Mouse (Mus musculus) bone marrow macrophage, adult 2 months (primary cell): ENCODE results near the gene Tex9. TPM values are rescaled to one million over a fixed set of nuclear protein-coding genes. Genes with fewer than 3 reads are reported as not detected.
A peak's percentile ranks its signal among the peaks of the same experiment; 100 is the strongest.

Experiments
- H3K27ac ChIP-seq: 2 replicates; pipeline ENCODE4 v1.5.1; 2012; ENCODE audit warnings: low read depth, low read length; ENCODE audit not compliant: insufficient read depth
- H3K4me1 ChIP-seq: 2 replicates; pipeline ENCODE4 v1.6.1; 2012; ENCODE audit warnings: low read length; ENCODE audit not compliant: control insufficient read depth, insufficient read depth
- H3K4me3 ChIP-seq: 2 replicates; pipeline ENCODE4 v1.5.1; 2012; ENCODE audit warnings: mild to moderate bottlenecking, low read length, moderate library complexity; ENCODE audit not compliant: insufficient read depth
- CTCF ChIP-seq: IDR thresholded peaks from 2 replicates; pipeline ENCODE4 v1.5.1; 2012; ENCODE audit warnings: low read depth, mild to moderate bottlenecking, low read length, moderate library complexity
- POLR2A ChIP-seq: IDR thresholded peaks from 2 replicates; pipeline ENCODE4 v1.6.1; 2012; ENCODE audit warnings: mild to moderate bottlenecking, low read depth, low read length, borderline replicate concordance
- polyA plus RNA-seq: library from polyadenylated mRNA; stranded (reverse); fragments of >200 nt; gene quantifications from 2 replicates; pipeline ENCODE4 v1.2.4, GENCODE M21; 2012; ENCODE audit not compliant: missing spikeins, insufficient read depth, insufficient read length

The Tex9 gene
- polyA plus RNA-seq, 1 experiment = 6.2 TPM

DNA sequence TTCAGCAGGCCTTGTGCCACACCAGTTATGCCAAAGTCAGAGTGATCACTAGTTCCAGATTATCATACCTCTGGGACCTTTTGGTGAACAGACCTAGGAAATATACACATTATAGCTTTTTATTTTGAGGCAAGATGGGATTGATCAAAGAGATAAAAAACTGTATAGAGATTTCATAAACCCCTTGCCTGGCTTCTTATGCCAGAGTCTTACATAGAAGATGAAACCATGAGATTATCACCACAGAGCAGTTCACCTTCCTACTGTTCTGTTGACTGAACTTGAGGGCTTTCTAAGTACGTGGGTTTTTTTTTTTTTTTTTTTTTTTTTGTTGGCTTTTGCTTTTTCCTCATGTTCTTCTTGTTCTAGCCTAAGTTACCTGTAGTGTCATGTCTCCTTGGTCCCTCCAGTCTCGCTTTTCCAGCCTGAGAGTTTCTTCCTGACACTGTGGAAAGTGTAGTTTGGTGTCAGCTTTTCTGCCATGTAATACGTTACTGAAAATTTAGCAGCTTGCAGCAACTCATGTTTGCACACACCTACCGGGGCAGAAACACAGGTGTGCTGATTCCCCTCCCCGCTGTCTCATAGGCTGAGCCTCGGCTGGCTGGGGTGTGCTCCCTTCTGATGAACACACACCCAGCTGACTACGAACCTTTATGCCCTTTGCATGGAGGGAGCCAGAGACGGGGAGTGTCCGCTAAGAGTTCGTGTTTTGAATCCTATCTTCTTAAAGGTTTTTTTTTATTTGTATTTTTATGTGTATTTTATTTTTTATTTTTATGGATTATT is 49.9 kb downstream of the Tex9 start:
- H3K4me1 ChIP-seq = peaks cover 4% of the 10 kb centered on the region
- H3K4me3 ChIP-seq = no peak overlapping the region
- no peak overlapping the region for H3K27ac ChIP-seq
- TF ChIP-seq POLR2A (no peak), CTCF (no peak)

GRCm38 (mm10) chr9:72440948-72441926 is 50.8 kb downstream of the Tex9 start:
- Histone ChIP-seq H3K27ac (no peak overlapping the region), H3K4me3 (no peak overlapping the region), H3K4me1 (peaks cover 4% of the 10 kb centered on the region)
- TF ChIP-seq POLR2A = no peak
- no peak for TF ChIP-seq CTCF

DNA sequence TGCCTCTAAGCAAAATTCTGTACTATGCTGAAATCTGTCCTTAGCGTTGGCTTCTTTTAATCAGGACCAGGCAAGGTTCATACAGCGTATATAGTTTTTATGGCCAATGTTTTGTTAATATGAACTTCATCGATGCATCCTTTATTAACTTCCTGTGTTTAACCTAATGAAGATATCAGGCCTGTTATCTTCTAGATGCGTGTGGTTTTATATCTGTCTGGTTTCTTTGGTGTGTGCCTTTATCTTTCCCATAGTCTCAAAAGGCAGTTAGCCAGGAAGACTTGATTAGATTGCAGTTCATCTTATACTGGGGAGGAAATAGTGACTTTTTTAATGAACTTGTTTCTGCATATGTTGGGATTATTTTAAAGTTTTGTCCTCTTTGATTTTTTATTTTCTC is 51.7 kb downstream of the Tex9 start:
- TF ChIP-seq POLR2A = no peak
- no peak for TF ChIP-seq CTCF
- H3K27ac ChIP-seq = no peak overlapping the region
- peaks cover 4% of the 10 kb centered on the region for H3K4me1 ChIP-seq
- H3K4me3 ChIP-seq = no peak overlapping the region

DNA sequence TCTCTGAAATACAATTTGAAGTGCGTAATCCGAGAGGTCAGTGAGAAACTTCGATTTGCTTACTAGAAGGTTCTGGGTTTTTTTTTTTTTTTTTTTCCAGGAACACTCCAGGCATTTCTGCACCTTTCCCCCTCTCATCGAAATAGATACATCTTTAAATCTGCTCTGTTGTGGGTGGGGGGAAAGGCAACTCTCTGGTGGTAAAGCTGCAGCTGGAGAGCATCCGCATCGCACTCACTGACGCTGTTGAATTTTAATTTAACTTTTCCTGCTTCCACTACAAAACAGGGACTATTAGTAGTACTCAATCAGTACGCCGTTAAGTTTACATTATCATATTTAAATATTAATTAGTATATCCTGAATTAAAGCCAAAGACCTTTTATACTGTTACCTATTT is 53.3 kb downstream of the Tex9 start:
- Histone ChIP-seq H3K4me1 (peaks cover 4% of the 10 kb centered on the region), H3K27ac (no peak overlapping the region), H3K4me3 (peak overlapping the region; percentile 77)
- TF ChIP-seq CTCF (no peak), POLR2A (no peak)

GRCm38 (mm10) chr9:72437822-72438701 is 54.0 kb downstream of the Tex9 start, which contains the start of gene Mns1:
Mns1 (plus strand) TSS chr9:72438011.
- H3K27ac ChIP-seq = no peak within 1 kb of the TSS
- H3K4me3 ChIP-seq = peak within 1 kb of the TSS; percentile 77
- no peak for TF ChIP-seq POLR2A
- no peak for TF ChIP-seq CTCF
- peaks cover 4% of the 10 kb centered on the region for H3K4me1 ChIP-seq

DNA sequence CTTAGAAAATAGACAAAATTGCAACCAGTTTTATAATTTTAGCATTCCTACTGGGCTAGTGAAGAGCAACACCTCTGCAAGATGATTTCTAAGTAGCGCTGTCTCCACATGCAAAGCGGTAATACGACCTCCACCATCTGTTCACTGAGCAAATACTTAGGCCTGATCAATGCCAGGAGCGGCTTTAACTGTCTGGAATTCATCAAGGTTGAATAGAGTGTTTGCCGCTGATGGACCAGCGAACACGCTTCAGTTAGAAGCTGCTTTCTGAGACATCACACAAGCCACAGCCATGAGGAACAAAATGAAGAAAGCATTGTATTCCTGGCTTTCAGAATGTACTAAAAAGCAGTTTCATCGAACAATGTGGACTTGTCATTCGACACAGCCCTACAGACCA is 57.1 kb downstream of the Tex9 start:
- Histone ChIP-seq H3K27ac (no peak overlapping the region), H3K4me1 (peaks cover 4% of the 10 kb centered on the region), H3K4me3 (no peak overlapping the region)
- no peak for TF ChIP-seq CTCF

DNA sequence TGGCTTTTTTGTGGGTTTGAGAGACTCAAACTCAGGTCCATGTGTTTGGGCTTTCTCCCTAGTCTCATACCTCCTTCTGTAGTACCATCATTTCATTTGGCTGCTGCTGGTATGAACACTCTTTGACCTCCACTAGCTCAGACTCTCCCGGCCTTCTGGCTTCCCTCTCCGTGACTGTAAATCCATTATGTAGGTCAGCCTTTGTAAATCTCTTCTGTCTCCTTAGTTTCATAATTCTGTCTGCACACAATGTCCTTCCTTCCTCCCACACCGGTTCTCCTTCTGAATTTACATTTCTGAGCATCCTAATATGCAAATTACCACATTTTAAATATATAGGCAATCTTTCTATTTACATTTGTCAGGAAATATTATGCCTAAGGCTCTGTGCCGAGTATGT is 64.2 kb downstream of the Tex9 start:
- TF ChIP-seq POLR2A (no peak), CTCF (no peak)
- H3K4me3 ChIP-seq = no peak overlapping the region
- H3K27ac ChIP-seq = no peak overlapping the region
- peaks cover 3% of the 10 kb centered on the region; the same call in 1 of the 2 replicates for H3K4me1 ChIP-seq

GRCm38 (mm10) chr9:72425300-72425850 is 66.6 kb downstream of the Tex9 start:
- no peak overlapping the region for H3K27ac ChIP-seq
- TF ChIP-seq POLR2A (no peak), CTCF (no peak)

GRCm38 (mm10) chr9:72422753-72423152 is 69.3 kb downstream of the Tex9 start:
- Histone ChIP-seq H3K4me1 (peaks cover 3% of the 10 kb centered on the region; the same call in 1 of the 2 replicates), H3K4me3 (no peak overlapping the region), H3K27ac (no peak overlapping the region)
- TF ChIP-seq CTCF (no peak), POLR2A (no peak)

More at GRCm38 (mm10) chr9:72425300-72425850, 66.6 kb downstream of the Tex9 start:
- H3K4me1 ChIP-seq = peaks cover 3% of the 10 kb centered on the region; the same call in 1 of the 2 replicates
- H3K4me3 ChIP-seq = no peak overlapping the region
